Mouse (Mus musculus): Measurements from ENCODE around the gene Pik3cd.

Gene Pik3cd

GRCm38 (mm10) chr4:149724916-149725470 lies 22.6 kb upstream of the Pik3cd start:
- DNase-seq (ENCODE audit: low spot score in 2 of 2), result no peak

GRCm38 (mm10) chr4:149723855-149724731 lies 21.7 kb upstream of the Pik3cd start:
- peak in 1 of 2 experiments; percentile 59 for DNase-seq (ENCODE audit: low spot score in 2 of 2)

- DNase-seq (ENCODE audit: low spot score in 2 of 2), result no peak
Observed at GRCm38 (mm10) chr4:149723021-149723390, 20.6 kb upstream of the Pik3cd start.

- no peak for DNase-seq (ENCODE audit: low spot score in 2 of 2)
Observed at GRCm38 (mm10) chr4:149722104-149723020, 20.0 kb upstream of the Pik3cd start.

- no peak for DNase-seq (ENCODE audit: low spot score in 2 of 2)
Observed at GRCm38 (mm10) chr4:149721163-149721562, 18.8 kb upstream of the Pik3cd start.

GRCm38 (mm10) chr4:149719686-149720085 lies 17.3 kb upstream of the Pik3cd start:
- DNase-seq (ENCODE audit: low spot score in 2 of 2), result peak in 1 of 2 experiments; percentile 46

GRCm38 (mm10) chr4:149714542-149714941 lies 12.2 kb upstream of the Pik3cd start:
- DNase-seq (ENCODE audit: low spot score in 2 of 2), result no peak

- peak in 1 of 2 experiments; percentile 47 for DNase-seq (ENCODE audit: low spot score in 2 of 2)
Observed at GRCm38 (mm10) chr4:149711955-149712354, 9.6 kb upstream of the Pik3cd start.

- DNase-seq (ENCODE audit: low spot score in 2 of 2), result no peak
Observed at GRCm38 (mm10) chr4:149711485-149711884, 9.1 kb upstream of the Pik3cd start.

GRCm38 (mm10) chr4:149710510-149710909 lies 8.1 kb upstream of the Pik3cd start:
- DNase-seq (ENCODE audit: low spot score in 2 of 2), result peak; percentile 70 to 75

- no peak for DNase-seq (ENCODE audit: low spot score in 2 of 2)
Observed at GRCm38 (mm10) chr4:149705941-149706340, 3.6 kb upstream of the Pik3cd start.

GRCm38 (mm10) chr4:149705298-149705697 lies 2.9 kb upstream of the Pik3cd start:
- no peak for DNase-seq (ENCODE audit: low spot score in 2 of 2)

GRCm38 (mm10) chr4:149701426-149702209 lies 753 bp downstream of the Pik3cd start:
- DNase-seq (ENCODE audit: low spot score in 2 of 2), result peak; percentile 66 to 71

- DNase-seq (ENCODE audit: low spot score in 2 of 2), result no peak
Observed at GRCm38 (mm10) chr4:149699953-149700352, 2.4 kb downstream of the Pik3cd start.

- DNase-seq (ENCODE audit: low spot score in 2 of 2), result peak; percentile 66 to 72
Observed at GRCm38 (mm10) chr4:149698197-149698821, 4.1 kb downstream of the Pik3cd start.

- peak; percentile 65 for DNase-seq (ENCODE audit: low spot score in 2 of 2)
Observed at GRCm38 (mm10) chr4:149697506-149698196, 4.7 kb downstream of the Pik3cd start.

- peak in 1 of 2 experiments; percentile 30 for DNase-seq (ENCODE audit: low spot score in 2 of 2)
Observed at GRCm38 (mm10) chr4:149696189-149696971, 6.0 kb downstream of the Pik3cd start.

- DNase-seq (ENCODE audit: low spot score in 2 of 2), result no peak
Observed at GRCm38 (mm10) chr4:149691368-149691767, 11.0 kb downstream of the Pik3cd start.

- no peak for DNase-seq (ENCODE audit: low spot score in 2 of 2)
Observed at GRCm38 (mm10) chr4:149690828-149691280, 11.5 kb downstream of the Pik3cd start.

All from thymus, postnatal 10 days (tissue).